Mouse (Mus musculus) gastrocnemius, postnatal 10 days (tissue): ENCODE data around the gene Derl3. TPM values are rescaled to one million over a fixed set of nuclear protein-coding genes. Genes with fewer than 3 reads are reported as not detected.

Experiments
- DNase-seq: peaks from one replicate; pipeline ENCODE4 v3.0.0; 2021; ENCODE audit warnings: mixed read lengths
- total RNA-seq, 2 experiments: library from RNA; stranded (reverse); gene quantifications; 2 replicates each; pipeline ENCODE4 v1.2.3; 2021

Gene Derl3
- total RNA-seq, 2 experiments from 2014 or later, result 0.27 TPM; not detected in 1

- DNase-seq, result no peak
These were observed 22.3 kb downstream of the Derl3 start for GRCm38 (mm10) chr10:75915557-75915956.

GRCm38 (mm10) chr10:75916840-75917239 lies 23.6 kb downstream of the Derl3 start:
- no peak for DNase-seq

- DNase-seq, result no peak
These were observed 25.8 kb downstream of the Derl3 start for GRCm38 (mm10) chr10:75919026-75919425.

- peak; percentile 95 for DNase-seq
These were observed 28.0 kb downstream of the Derl3 start, which contains the start of gene Smarcb1 for GRCm38 (mm10) chr10:75921026-75921725. TSS of gene Smarcb1 (minus strand) at chr10:75921617.

GRCm38 (mm10) chr10:75921726-75922560 lies 28.7 kb downstream of the Derl3 start:
- no peak for DNase-seq

GRCm38 (mm10) chr10:75924324-75924723 lies 31.1 kb downstream of the Derl3 start:
- DNase-seq, result no peak

GRCm38 (mm10) chr10:75926396-75926795 lies 33.2 kb downstream of the Derl3 start:
- no peak for DNase-seq

- DNase-seq, result no peak
These were observed 37.1 kb downstream of the Derl3 start for GRCm38 (mm10) chr10:75930304-75930703.

- DNase-seq, result no peak
These were observed 38.1 kb downstream of the Derl3 start for GRCm38 (mm10) chr10:75931311-75931710.

GRCm38 (mm10) chr10:75932081-75932678 lies 39.0 kb downstream of the Derl3 start:
- peak; percentile 71 for DNase-seq

- DNase-seq, result no peak
These were observed 39.7 kb downstream of the Derl3 start, which contains the start of gene Chchd10 for GRCm38 (mm10) chr10:75932891-75933290. TSS of gene Chchd10 (plus strand) at chr10:75933130.

- DNase-seq, result no peak
These were observed 41.8 kb downstream of the Derl3 start for GRCm38 (mm10) chr10:75934991-75935390.

GRCm38 (mm10) chr10:75935680-75936541 lies 42.7 kb downstream of the Derl3 start, which contains the start of gene Mmp11:
TSS of gene Mmp11 (minus strand) at chr10:75936496.
- peak; percentile 63 for DNase-seq

- no peak for DNase-seq
These were observed 43.9 kb downstream of the Derl3 start for GRCm38 (mm10) chr10:75936909-75937667.

- no peak for DNase-seq
These were observed 44.8 kb downstream of the Derl3 start for GRCm38 (mm10) chr10:75937851-75938643.

- DNase-seq, result no peak
These were observed 46.4 kb downstream of the Derl3 start for GRCm38 (mm10) chr10:75939481-75940234.

GRCm38 (mm10) chr10:75940520-75940919 lies 47.3 kb downstream of the Derl3 start, which contains the start of gene Gm867:
TSS of gene Gm867 (minus strand) at chr10:75940672.
- DNase-seq, result no peak

- no peak for DNase-seq
These were observed 48.0 kb downstream of the Derl3 start for GRCm38 (mm10) chr10:75941042-75941824.
